Mouse (Mus musculus) stomach, postnatal 0 days (tissue): ENCODE measurements around the gene Sdr42e1. TPM values are rescaled to one million over a fixed set of nuclear protein-coding genes. Genes with fewer than 3 reads are reported as not detected.

Experiments
- ATAC-seq: fragments of 200-750 bp; cut with Nextera tagmentation; 2 replicates; pipeline ENCODE4 v1.8.0; 2017; ENCODE audit not compliant: low FRiP score, low TSS enrichment
- DNase-seq: peaks from one replicate; pipeline ENCODE4 v3.0.0-alpha.2; 2016; ENCODE audit warnings: low spot score
- H3K27ac ChIP-seq: fragments of 300-500 bp; sonication (generic); replicated peaks from 2 replicates; pipeline ENCODE4 v1.5.1; 2014; ENCODE audit warnings: mild to moderate bottlenecking, control low read depth
- H3K27me3 ChIP-seq: fragments of 300-500 bp; sonication (generic); 2 replicates; pipeline ENCODE4 v1.6.1; 2014; ENCODE audit warnings: low read length; ENCODE audit not compliant: control insufficient read depth, insufficient read depth
- H3K36me3 ChIP-seq: fragments of 300-500 bp; sonication (generic); 2 replicates; pipeline ENCODE4 v1.6.1; 2014; ENCODE audit warnings: low read length, mixed read lengths; ENCODE audit not compliant: control insufficient read depth, insufficient read depth
- H3K4me1 ChIP-seq: fragments of 300-500 bp; sonication (generic); replicated peaks from 2 replicates; pipeline ENCODE4 v1.6.1; 2014; ENCODE audit warnings: antibody characterized with exemption; ENCODE audit not compliant: control insufficient read depth, insufficient read depth
- H3K4me2 ChIP-seq: fragments of 300-500 bp; sonication (generic); replicated peaks from 2 replicates; pipeline ENCODE4 v1.6.1; 2014; ENCODE audit warnings: low read depth, mild to moderate bottlenecking, control low read depth, moderate library complexity
- H3K4me3 ChIP-seq: fragments of 300-500 bp; sonication (generic); 2 replicates; pipeline ENCODE4 v1.5.1; 2014; ENCODE audit warnings: low read depth, low read length, control low read depth
- H3K9ac ChIP-seq: fragments of 300-500 bp; sonication (generic); 2 replicates; pipeline ENCODE4 v1.6.1; 2014; ENCODE audit warnings: mild to moderate bottlenecking, low read length, control low read depth, mixed read lengths
- H3K9me3 ChIP-seq: fragments of 300-500 bp; sonication (generic); 2 replicates; pipeline ENCODE4 v1.6.1; 2016; ENCODE audit warnings: low read length; ENCODE audit not compliant: control insufficient read depth
- CTCF ChIP-seq: IDR thresholded peaks from 2 replicates; pipeline ENCODE4 v1.5.1; 2016; ENCODE audit warnings: antibody characterized with exemption, low read depth, mild to moderate bottlenecking, moderate library complexity
- EP300 ChIP-seq: optimal IDR thresholded peaks from 2 replicates; pipeline ENCODE3; 2016; ENCODE audit warnings: antibody characterized with exemption
- WGBS: fragments of 180-500 bp; shearing (Covaris S2); extraction: QIAGEN DNeasy Blood & Tissue Kit; methylation state at CpG from one replicate; pipeline ENCODE4 v1.1.7; 2014; 5-methylcytosine and 5-hydroxymethylcytosine counted together
- polyA plus RNA-seq: library from polyadenylated mRNA; unstranded; fragments of >200 nt; fragmentation: Nextera tagmentation; extraction: Ambion mirVana; gene quantifications from 2 replicates; pipeline ENCODE4 v1.2.1, GENCODE M21; 2015

Sdr42e1 gene
- polyA plus RNA-seq, 1 experiment from 2014 or later, result 24.2 TPM

DNA sequence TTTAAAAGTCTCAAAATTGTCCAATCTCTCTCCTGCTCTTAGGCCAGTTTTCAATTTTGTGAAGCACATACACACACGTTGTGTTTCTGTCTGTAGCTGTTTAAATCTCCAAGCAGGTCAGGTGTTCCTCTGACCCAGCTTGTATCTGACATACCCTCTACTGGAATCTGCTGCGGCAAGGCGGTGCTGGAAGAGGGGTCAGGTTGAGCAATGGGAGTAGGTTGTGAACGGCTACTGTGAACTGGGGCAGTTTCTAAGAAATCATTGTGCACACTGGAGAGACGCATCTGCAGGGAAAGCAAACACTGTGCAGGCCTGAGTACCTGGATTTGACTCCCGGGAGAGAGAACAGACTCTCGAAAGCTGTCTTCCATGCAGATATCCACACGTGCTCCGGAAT, 3.0 kb upstream of the Sdr42e1 start:
- 39% methylated on average over 9 of the region's 9 CpGs for WGBS
- DNase-seq (peak; percentile 51), ATAC-seq (peak; percentile 72; the same call in 1 of the 2 replicates)
- H3K4me2 ChIP-seq, result no peak overlapping the region
- no peaks in the 10 kb centered on the region for H3K27me3 ChIP-seq
- H3K4me3 ChIP-seq, result no peak overlapping the region
- H3K36me3 ChIP-seq, result no peaks in the 10 kb centered on the region
- H3K27ac ChIP-seq, result peak overlapping the region; percentile 56; the same call in 1 of the 2 replicates
- no peak overlapping the region for H3K9ac ChIP-seq
- TF ChIP-seq EP300, result no peak
- no peak for TF ChIP-seq CTCF
- no peaks in the 10 kb centered on the region for H3K4me1 ChIP-seq
- no peaks in the 10 kb centered on the region for H3K9me3 ChIP-seq

GRCm38 (mm10) chr8:117675171-117675570, 1.7 kb upstream of the Sdr42e1 start:
- DNase-seq, result no peak
- H3K9me3 ChIP-seq, result no peaks in the 10 kb centered on the region
- no peak overlapping the region for H3K27ac ChIP-seq
- H3K4me3 ChIP-seq, result no peak overlapping the region
- H3K4me1 ChIP-seq, result no peaks in the 10 kb centered on the region
- no peaks in the 10 kb centered on the region for H3K36me3 ChIP-seq
- no peak for TF ChIP-seq EP300
- no peak for TF ChIP-seq CTCF
- H3K9ac ChIP-seq, result no peak overlapping the region
- WGBS, result 62% methylated on average over 5 of the region's 5 CpGs
- ATAC-seq, result no peak
- H3K27me3 ChIP-seq, result no peaks in the 10 kb centered on the region
- no peak overlapping the region for H3K4me2 ChIP-seq

- Histone ChIP-seq H3K27ac (0 out of 2 replicates have a peak overlapping the region, but pooled peaks have one; percentile 30), H3K9me3 (no peaks in the 10 kb centered on the region), H3K36me3 (no peaks in the 10 kb centered on the region), H3K4me3 (no peak overlapping the region), H3K27me3 (no peaks in the 10 kb centered on the region), H3K4me1 (no peaks in the 10 kb centered on the region), H3K9ac (no peak overlapping the region), H3K4me2 (peak overlapping the region; percentile 75)
- ATAC-seq (peak; percentile 68), DNase-seq (no peak)
- TF ChIP-seq EP300 (no peak), CTCF (no peak)
- whole genome bisulfite sequencing, result 84% methylated on average over 3 of the region's 3 CpGs
Observed at GRCm38 (mm10) chr8:117672558-117672957, 931 bp downstream of the Sdr42e1 start.

DNA sequence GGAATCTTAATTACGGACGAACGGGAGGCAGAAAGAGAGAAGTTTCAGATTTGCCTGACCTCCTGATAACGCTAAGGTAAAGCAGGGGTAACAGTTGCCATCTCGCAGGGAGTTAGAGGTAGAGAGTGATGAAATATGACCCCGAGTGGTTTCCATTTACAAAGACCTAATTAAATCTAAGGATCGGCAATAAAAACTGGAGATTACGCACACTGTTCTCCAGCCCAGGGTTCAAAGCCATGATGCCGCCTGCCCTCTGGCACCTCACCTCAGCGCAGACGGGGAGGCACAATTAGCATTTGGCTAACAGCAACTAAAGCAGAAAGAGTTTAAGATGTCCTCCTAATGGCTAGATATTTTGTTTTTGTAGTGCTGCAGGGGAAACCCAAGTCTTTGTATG, 3.0 kb downstream of the Sdr42e1 start:
- WGBS, result 20% methylated on average over 11 of the region's 11 CpGs
- ATAC-seq (no peak), DNase-seq (no peak)
- Histone ChIP-seq H3K36me3 (no peaks in the 10 kb centered on the region), H3K27me3 (no peaks in the 10 kb centered on the region), H3K4me2 (no peak overlapping the region), H3K9me3 (no peaks in the 10 kb centered on the region), H3K4me1 (no peaks in the 10 kb centered on the region), H3K27ac (no peak overlapping the region), H3K4me3 (no peak overlapping the region), H3K9ac (no peak overlapping the region)
- TF ChIP-seq CTCF (no peak), EP300 (no peak)

DNA sequence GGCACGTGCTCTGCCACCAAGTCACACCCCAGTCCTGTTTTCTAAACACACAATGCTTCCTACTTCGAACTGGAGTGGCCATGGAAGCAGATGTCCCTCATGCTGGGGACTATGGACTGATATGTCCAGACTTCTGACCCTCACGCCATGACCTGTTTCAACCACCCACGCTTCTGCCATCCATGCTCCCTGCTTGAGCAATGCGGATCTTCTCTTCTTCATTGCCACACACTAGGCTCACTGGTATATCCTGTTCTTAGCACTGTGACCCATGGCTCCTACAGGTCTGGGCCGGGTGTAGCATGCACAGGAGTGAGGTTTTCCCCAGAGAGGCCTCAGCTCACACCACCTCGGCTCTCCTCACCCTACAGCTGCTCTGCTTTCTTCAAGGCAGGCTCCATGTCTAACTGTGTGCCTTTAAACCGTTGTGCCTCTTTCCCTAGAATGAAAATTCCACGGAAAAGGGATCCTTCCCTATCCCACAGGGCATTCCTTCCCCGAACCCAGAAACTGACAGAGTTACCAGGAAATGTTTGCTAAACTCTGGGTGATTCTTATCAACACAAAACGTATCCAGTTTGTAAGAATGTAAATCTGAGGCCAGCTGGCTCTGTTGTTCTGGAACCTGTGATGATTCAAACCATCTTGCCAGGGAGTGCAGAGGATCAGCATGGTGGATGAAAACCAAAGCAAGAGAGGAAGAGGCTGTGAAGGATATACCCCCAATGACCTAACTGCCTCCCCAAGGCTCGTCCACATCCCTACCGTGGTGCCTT, 6.0 kb downstream of the Sdr42e1 start:
- Histone ChIP-seq H3K4me3 (no peak overlapping the region), H3K27me3 (no peaks in the 10 kb centered on the region), H3K9ac (no peak overlapping the region), H3K4me2 (no peak overlapping the region), H3K27ac (peak overlapping the region; percentile 30; the same call in 1 of the 2 replicates), H3K4me1 (no peaks in the 10 kb centered on the region), H3K9me3 (no peaks in the 10 kb centered on the region), H3K36me3 (no peaks in the 10 kb centered on the region)
- 57% methylated on average over 13 of the region's 13 CpGs for WGBS
- TF ChIP-seq CTCF (no peak), EP300 (no peak)
- DNase-seq, result no peak
- peak; percentile 51; the same call in 1 of the 2 replicates for ATAC-seq

- peak; percentile 54 for DNase-seq
Observed at GRCm38 (mm10) chr8:117660358-117661031, 13.0 kb downstream of the Sdr42e1 start.

More at GRCm38 (mm10) chr8:117660358-117661031, 13.0 kb downstream of the Sdr42e1 start:
- no peaks in the 10 kb centered on the region for H3K4me1 ChIP-seq
- no peaks in the 10 kb centered on the region for H3K36me3 ChIP-seq
- H3K9me3 ChIP-seq, result no peaks in the 10 kb centered on the region
- no peak overlapping the region for H3K9ac ChIP-seq
- TF ChIP-seq CTCF (no peak), EP300 (no peak)
- ATAC-seq, result peak; percentile 68; the same call in 1 of the 2 replicates
- WGBS, result 20% methylated on average over 11 of the region's 11 CpGs
- H3K4me2 ChIP-seq, result peak overlapping the region; percentile 23
- no peaks in the 10 kb centered on the region for H3K27me3 ChIP-seq
- peak overlapping the region; percentile 45; the same call in 1 of the 2 replicates for H3K27ac ChIP-seq
- H3K4me3 ChIP-seq, result no peak overlapping the region
